Mouse (Mus musculus): ENCODE data around the gene Ccdc174. TPM values are rescaled to one million over a fixed set of nuclear protein-coding genes. Genes with fewer than 3 reads are reported as not detected.
A peak's percentile ranks its signal among the peaks of the same experiment; 100 is the strongest.
"Not testable (repeated sequence)": the region's sequence is repeated elsewhere in the genome, so short reads cannot be mapped to it uniquely, and the experiment has no call there.

The Ccdc174 gene
- polyA plus RNA-seq, 1 experiment from 2014 or later = 47.3 TPM

GRCm38 (mm10) chr6:91901505-91901904 lies 23.7 kb downstream of the Ccdc174 start:
- no peak; the same call in 1 of the 2 replicates for ATAC-seq (ENCODE audit: low FRiP score, low TSS enrichment)
- H3K9me3 ChIP-seq (ENCODE audit: control insufficient read depth, low read length) = no peaks in the 10 kb centered on the region
- no peak overlapping the region for H3K4me3 ChIP-seq (replicated peaks; ENCODE audit: low read depth, low read length)
- H3K36me3 ChIP-seq (ENCODE audit: control insufficient read depth, insufficient read depth, low read length) = peaks cover 53% of the 10 kb centered on the region
- H3K4me1 ChIP-seq (ENCODE audit: control insufficient read depth, insufficient read depth, low read length) = no peaks in the 10 kb centered on the region
- WGBS = 35% methylated on average over 5 of the region's 5 CpGs
- no peaks in the 10 kb centered on the region for H3K27me3 ChIP-seq (ENCODE audit: control insufficient read depth, insufficient read depth, low read length)
- H3K4me2 ChIP-seq (ENCODE audit: low read length) = no peak overlapping the region
- H3K9ac ChIP-seq (replicated peaks; ENCODE audit: low read length) = no peak overlapping the region
- DNase-seq = peak; percentile 93
- H3K27ac ChIP-seq (replicated peaks; ENCODE audit: low read depth, low read length) = no peak overlapping the region

GRCm38 (mm10) chr6:91902509-91902908 lies 24.7 kb downstream of the Ccdc174 start, which contains the start of gene 4930590J08Rik:
4930590J08Rik (plus strand) TSS chr6:91902809.
- H3K27me3 ChIP-seq (ENCODE audit: control insufficient read depth, insufficient read depth, low read length); H3K4me1 ChIP-seq (ENCODE audit: control insufficient read depth, insufficient read depth, low read length); H3K9me3 ChIP-seq (ENCODE audit: control insufficient read depth, low read length); ATAC-seq (ENCODE audit: low FRiP score, low TSS enrichment); H3K27ac ChIP-seq (replicated peaks; ENCODE audit: low read depth, low read length); DNase-seq; H3K4me3 ChIP-seq (replicated peaks; ENCODE audit: low read depth, low read length); H3K4me2 ChIP-seq (ENCODE audit: low read length); H3K9ac ChIP-seq (replicated peaks; ENCODE audit: low read length): not testable (repeated sequence)
- peaks cover 43% of the 10 kb centered on the region for H3K36me3 ChIP-seq (ENCODE audit: control insufficient read depth, insufficient read depth, low read length)
- WGBS = 98% methylated on average over 2 of the region's 2 CpGs

GRCm38 (mm10) chr6:91914011-91914410 lies 36.2 kb downstream of the Ccdc174 start:
- no peaks in the 10 kb centered on the region for H3K9me3 ChIP-seq (ENCODE audit: control insufficient read depth, low read length)
- WGBS = 91% methylated on average over 10 of the region's 10 CpGs
- H3K36me3 ChIP-seq (ENCODE audit: control insufficient read depth, insufficient read depth, low read length) = no peaks in the 10 kb centered on the region
- H3K4me1 ChIP-seq (ENCODE audit: control insufficient read depth, insufficient read depth, low read length) = no peaks in the 10 kb centered on the region
- no peak overlapping the region for H3K4me2 ChIP-seq (ENCODE audit: low read length)
- DNase-seq (no peak), ATAC-seq (ENCODE audit: low FRiP score, low TSS enrichment) (no peak)
- H3K4me3 ChIP-seq (replicated peaks; ENCODE audit: low read depth, low read length) = no peak overlapping the region
- no peak overlapping the region for H3K27ac ChIP-seq (replicated peaks; ENCODE audit: low read depth, low read length)
- no peak overlapping the region for H3K9ac ChIP-seq (replicated peaks; ENCODE audit: low read length)
- H3K27me3 ChIP-seq (ENCODE audit: control insufficient read depth, insufficient read depth, low read length) = no peaks in the 10 kb centered on the region

- Histone ChIP-seq H3K4me1 (ENCODE audit: control insufficient read depth, insufficient read depth, low read length) (no peaks in the 10 kb centered on the region), H3K36me3 (ENCODE audit: control insufficient read depth, insufficient read depth, low read length) (no peaks in the 10 kb centered on the region), H3K9me3 (ENCODE audit: control insufficient read depth, low read length) (no peaks in the 10 kb centered on the region), H3K9ac (replicated peaks; ENCODE audit: low read length) (no peak overlapping the region), H3K4me2 (ENCODE audit: low read length) (no peak overlapping the region), H3K27ac (replicated peaks; ENCODE audit: low read depth, low read length) (no peak overlapping the region), H3K4me3 (replicated peaks; ENCODE audit: low read depth, low read length) (no peak overlapping the region), H3K27me3 (ENCODE audit: control insufficient read depth, insufficient read depth, low read length) (no peaks in the 10 kb centered on the region)
- no peak for ATAC-seq (ENCODE audit: low FRiP score, low TSS enrichment)
- DNase-seq = no peak
- WGBS = 56% methylated on average over 4 of the region's 4 CpGs
Observed at GRCm38 (mm10) chr6:91917286-91917685, 39.4 kb downstream of the Ccdc174 start.

- H3K27ac ChIP-seq (replicated peaks; ENCODE audit: low read depth, low read length) = no peak overlapping the region
- no peaks in the 10 kb centered on the region for H3K4me1 ChIP-seq (ENCODE audit: control insufficient read depth, insufficient read depth, low read length)
- DNase-seq (no peak), ATAC-seq (ENCODE audit: low FRiP score, low TSS enrichment) (no peak)
- H3K9me3 ChIP-seq (ENCODE audit: control insufficient read depth, low read length) = no peaks in the 10 kb centered on the region
- no peaks in the 10 kb centered on the region for H3K27me3 ChIP-seq (ENCODE audit: control insufficient read depth, insufficient read depth, low read length)
- no peak overlapping the region for H3K4me2 ChIP-seq (ENCODE audit: low read length)
- no peak overlapping the region for H3K9ac ChIP-seq (replicated peaks; ENCODE audit: low read length)
- no peaks in the 10 kb centered on the region for H3K36me3 ChIP-seq (ENCODE audit: control insufficient read depth, insufficient read depth, low read length)
- no peak overlapping the region for H3K4me3 ChIP-seq (replicated peaks; ENCODE audit: low read depth, low read length)
- 80% methylated on average over 11 of the region's 11 CpGs for WGBS
Observed at GRCm38 (mm10) chr6:91917716-91918115, 39.9 kb downstream of the Ccdc174 start.

GRCm38 (mm10) chr6:91931231-91931630 lies 53.4 kb downstream of the Ccdc174 start:
- DNase-seq = peak; percentile 5
- H3K27me3 ChIP-seq (ENCODE audit: control insufficient read depth, insufficient read depth, low read length) = no peaks in the 10 kb centered on the region

GRCm38 (mm10) chr6:91938491-91938890 lies 60.6 kb downstream of the Ccdc174 start:
- H3K4me3 ChIP-seq (replicated peaks; ENCODE audit: low read depth, low read length) = no peak overlapping the region
- H3K9me3 ChIP-seq (ENCODE audit: control insufficient read depth, low read length) = no peaks in the 10 kb centered on the region
- no peaks in the 10 kb centered on the region for H3K36me3 ChIP-seq (ENCODE audit: control insufficient read depth, insufficient read depth, low read length)
- DNase-seq (no peak), ATAC-seq (ENCODE audit: low FRiP score, low TSS enrichment) (no peak)
- 17% methylated on average over 4 of the region's 4 CpGs for WGBS
- no peak overlapping the region for H3K4me2 ChIP-seq (ENCODE audit: low read length)
- H3K27me3 ChIP-seq (ENCODE audit: control insufficient read depth, insufficient read depth, low read length) = no peaks in the 10 kb centered on the region
- H3K9ac ChIP-seq (replicated peaks; ENCODE audit: low read length) = no peak overlapping the region
- no peaks in the 10 kb centered on the region for H3K4me1 ChIP-seq (ENCODE audit: control insufficient read depth, insufficient read depth, low read length)
- no peak overlapping the region for H3K27ac ChIP-seq (replicated peaks; ENCODE audit: low read depth, low read length)

More at GRCm38 (mm10) chr6:91931231-91931630, 53.4 kb downstream of the Ccdc174 start:
- H3K4me1 ChIP-seq (ENCODE audit: control insufficient read depth, insufficient read depth, low read length) = no peaks in the 10 kb centered on the region
- H3K9ac ChIP-seq (replicated peaks; ENCODE audit: low read length) = no peak overlapping the region
- ATAC-seq (ENCODE audit: low FRiP score, low TSS enrichment) = no peak
- no peak overlapping the region for H3K4me3 ChIP-seq (replicated peaks; ENCODE audit: low read depth, low read length)
- 83% methylated on average over 5 of the region's 5 CpGs for WGBS
- H3K9me3 ChIP-seq (ENCODE audit: control insufficient read depth, low read length) = no peaks in the 10 kb centered on the region
- H3K4me2 ChIP-seq (ENCODE audit: low read length) = no peak overlapping the region
- no peak overlapping the region for H3K27ac ChIP-seq (replicated peaks; ENCODE audit: low read depth, low read length)
- no peaks in the 10 kb centered on the region for H3K36me3 ChIP-seq (ENCODE audit: control insufficient read depth, insufficient read depth, low read length)

- H3K27me3 ChIP-seq (ENCODE audit: control insufficient read depth, insufficient read depth, low read length) = no peaks in the 10 kb centered on the region
- WGBS = 74% methylated on average over 2 of the region's 2 CpGs
- no peaks in the 10 kb centered on the region for H3K36me3 ChIP-seq (ENCODE audit: control insufficient read depth, insufficient read depth, low read length)
- ATAC-seq (ENCODE audit: low FRiP score, low TSS enrichment) (no peak), DNase-seq (peak; percentile 56)
- no peak overlapping the region for H3K9ac ChIP-seq (replicated peaks; ENCODE audit: low read length)
- no peak overlapping the region for H3K4me2 ChIP-seq (ENCODE audit: low read length)
- no peak overlapping the region for H3K27ac ChIP-seq (replicated peaks; ENCODE audit: low read depth, low read length)
- H3K4me3 ChIP-seq (replicated peaks; ENCODE audit: low read depth, low read length) = no peak overlapping the region
- H3K4me1 ChIP-seq (ENCODE audit: control insufficient read depth, insufficient read depth, low read length) = no peaks in the 10 kb centered on the region; the same call in 1 of the 2 replicates
- no peaks in the 10 kb centered on the region for H3K9me3 ChIP-seq (ENCODE audit: control insufficient read depth, low read length)
Observed at GRCm38 (mm10) chr6:91948426-91948825, 70.6 kb downstream of the Ccdc174 start.
